Mouse (Mus musculus) induced T-regulatory cell, adult 2 months (primary cell): ENCODE measurements at regions not wholly inside any gene's neighbourhood (a gene's known extent, or its start where the extent isn't known, plus 50 kb on each side); places are given as distances from the start of the nearest gene placed in this dataset.
"Not testable (repeated sequence)": the region's sequence is repeated elsewhere in the genome, so short reads cannot be mapped to it uniquely, and the experiment has no call there.

Experiments used
- DNase-seq: peaks from one replicate; pipeline ENCODE4 v3.0.0-alpha.2; 2012; ENCODE audit warnings: low read depth

GRCm38 (mm10) chr6:5663433-5664175 is 61.8 kb upstream of the Dync1i1 start:
- DNase-seq: no peak

- DNase-seq: peak; percentile 30
Measured at GRCm38 (mm10) chr6:5645150-5645732, 80.2 kb upstream of the Dync1i1 start.

GRCm38 (mm10) chr6:5634222-5634621 is 91.2 kb upstream of the Dync1i1 start:
- DNase-seq: no peak

GRCm38 (mm10) chr6:5633036-5633708 is 92.3 kb upstream of the Dync1i1 start:
- DNase-seq: peak; percentile 39

- no peak for DNase-seq
Measured at GRCm38 (mm10) chr6:5624085-5624484, 101.4 kb upstream of the Dync1i1 start.

- no peak for DNase-seq
Measured at GRCm38 (mm10) chr6:5621582-5621981, 103.9 kb upstream of the Dync1i1 start.

- DNase-seq: no peak
Measured at GRCm38 (mm10) chr6:5594011-5594410, 97.9 kb upstream of the Pdk4 start.

- DNase-seq: peak; percentile 75
Measured at GRCm38 (mm10) chr6:5589635-5590034, 93.5 kb upstream of the Pdk4 start.

- DNase-seq: no peak
Measured at GRCm38 (mm10) chr6:5582923-5583525, 86.9 kb upstream of the Pdk4 start.

- DNase-seq: not testable (repeated sequence)
Measured at GRCm38 (mm10) chr6:5576891-5577290, 80.8 kb upstream of the Pdk4 start.

- DNase-seq: no peak
Measured at GRCm38 (mm10) chr6:5566582-5566981, 70.5 kb upstream of the Pdk4 start.

GRCm38 (mm10) chr6:5565049-5565448 is 68.9 kb upstream of the Pdk4 start:
- DNase-seq: no peak

GRCm38 (mm10) chr6:5553703-5554394 is 57.7 kb upstream of the Pdk4 start:
- no peak for DNase-seq

GRCm38 (mm10) chr6:5550067-5550466 is 54.0 kb upstream of the Pdk4 start:
- no peak for DNase-seq
